Mouse (Mus musculus): Measurements from ENCODE around the gene Col19a1.

The Col19a1 gene

DNA sequence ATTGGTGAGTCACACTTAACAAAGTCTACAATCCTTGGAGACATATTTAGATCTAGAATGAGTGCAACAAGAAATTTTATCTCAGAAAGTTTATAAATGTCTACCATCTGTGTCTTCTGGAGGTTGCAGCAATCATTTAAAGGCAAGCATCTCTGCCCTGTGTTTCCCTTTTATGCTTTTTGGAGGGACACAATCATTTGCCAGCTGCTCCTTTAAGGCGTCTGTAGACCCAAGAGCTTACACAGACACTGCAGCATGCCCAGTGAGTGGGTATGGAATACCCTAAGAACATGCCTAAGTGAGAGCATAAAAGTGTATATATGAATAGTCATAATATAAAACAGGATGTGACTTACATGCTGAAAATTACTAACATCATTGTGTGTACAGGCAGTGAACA, 357.7 kb downstream of the Col19a1 start:
- DNase-seq (ENCODE audit: low read depth, low spot score): no peak

DNA sequence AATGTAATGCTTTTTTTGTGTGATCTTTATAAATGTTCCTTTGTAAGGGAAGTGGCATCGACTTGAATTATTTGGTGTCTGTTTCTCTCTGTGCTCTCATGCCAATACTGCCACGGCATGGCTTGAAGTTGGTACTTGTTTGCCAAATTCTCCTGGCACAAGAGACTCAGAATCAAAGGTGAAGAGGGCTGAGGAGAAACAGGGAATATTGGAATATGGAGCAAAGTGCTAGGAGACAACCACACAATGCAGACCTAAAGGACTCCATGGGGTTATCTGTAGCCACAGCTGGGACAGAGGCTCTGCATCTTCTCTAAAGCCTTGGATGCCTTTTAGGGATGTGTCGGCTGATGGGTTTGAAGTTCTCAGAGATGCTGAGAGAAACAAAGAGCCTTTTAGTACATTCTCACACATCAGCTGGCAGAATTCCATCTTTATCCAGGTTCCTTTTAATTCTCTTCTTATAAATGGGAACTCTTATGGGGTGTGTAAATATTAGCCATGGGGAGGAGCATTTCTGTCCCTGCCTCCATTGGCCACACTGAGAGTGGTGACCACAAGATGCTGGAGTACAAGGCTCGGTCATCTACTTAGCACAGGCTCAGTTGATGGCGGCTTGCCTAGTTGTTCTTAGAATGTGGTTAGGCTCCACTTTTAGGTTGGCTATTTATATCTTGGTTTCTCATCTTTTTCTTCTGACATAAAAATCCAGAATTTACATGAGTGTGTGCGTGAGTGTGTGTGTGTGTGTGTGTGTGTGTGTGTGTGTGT, 360.1 kb downstream of the Col19a1 start:
- DNase-seq (ENCODE audit: low read depth, low spot score): no peak

DNA sequence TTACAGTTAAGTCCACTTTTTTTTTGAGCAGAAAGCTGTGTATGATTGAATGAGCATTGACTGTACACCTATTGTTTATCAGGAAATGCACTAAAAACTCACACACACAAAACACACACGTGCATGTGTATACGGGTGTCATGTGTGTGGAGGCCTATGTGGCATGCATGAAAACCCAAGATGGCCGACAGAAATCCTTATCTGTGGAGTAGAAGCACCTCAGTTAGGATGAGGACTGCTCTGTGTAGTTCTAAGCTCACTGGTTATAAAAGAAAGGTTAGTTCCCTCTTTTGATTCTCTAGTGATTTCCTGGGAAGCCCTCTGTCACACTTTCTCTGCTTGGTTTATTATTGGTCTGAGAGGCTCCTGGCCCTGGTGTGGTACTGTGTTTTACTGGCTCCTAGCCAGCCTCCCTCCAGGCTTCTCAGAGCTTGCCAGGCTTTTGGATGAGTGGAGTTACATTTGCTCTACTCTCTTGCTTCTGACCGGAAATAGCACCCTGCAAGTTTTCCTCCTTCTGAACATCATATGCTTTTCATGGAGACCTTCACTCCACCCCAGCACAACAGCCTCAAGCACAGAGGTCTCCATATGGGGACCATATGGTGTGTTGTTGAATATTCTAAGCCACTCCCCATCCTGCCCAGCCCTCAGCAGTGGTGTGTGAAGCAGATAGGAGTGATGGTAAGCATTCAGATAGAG, 361.3 kb downstream of the Col19a1 start:
- no peak for DNase-seq (ENCODE audit: low read depth, low spot score)

DNA sequence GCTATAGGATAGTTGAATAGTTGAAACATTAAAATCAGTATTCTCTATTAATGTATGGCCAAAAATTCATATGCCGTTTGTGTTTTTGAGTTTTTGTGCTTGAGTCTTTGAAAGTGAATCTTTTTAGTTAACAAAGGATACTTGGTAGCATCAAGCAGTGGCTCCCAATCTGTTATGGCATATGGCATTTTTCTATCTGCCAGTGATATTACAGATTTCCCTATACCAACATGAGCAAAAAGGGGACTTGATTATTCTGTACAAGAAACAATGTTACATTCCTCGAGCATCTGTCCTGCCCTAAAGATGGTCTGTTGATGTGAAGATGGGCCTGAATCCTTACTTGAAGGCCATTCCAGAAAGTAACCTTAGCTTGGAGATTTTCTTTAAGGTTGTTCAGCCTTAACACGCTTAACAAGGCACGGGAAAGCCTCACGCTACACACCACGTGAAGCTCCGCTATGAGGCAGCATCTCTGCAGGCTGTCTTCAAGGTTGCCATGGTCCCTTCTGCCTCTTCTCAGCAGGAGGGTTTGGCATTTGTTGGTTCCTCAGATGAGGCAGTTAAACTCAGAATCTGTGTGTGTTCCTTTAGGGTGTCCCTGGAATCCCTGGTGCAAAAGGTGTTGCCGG, 364.2 kb downstream of the Col19a1 start:
- no peak for DNase-seq (ENCODE audit: low read depth, low spot score)

DNA sequence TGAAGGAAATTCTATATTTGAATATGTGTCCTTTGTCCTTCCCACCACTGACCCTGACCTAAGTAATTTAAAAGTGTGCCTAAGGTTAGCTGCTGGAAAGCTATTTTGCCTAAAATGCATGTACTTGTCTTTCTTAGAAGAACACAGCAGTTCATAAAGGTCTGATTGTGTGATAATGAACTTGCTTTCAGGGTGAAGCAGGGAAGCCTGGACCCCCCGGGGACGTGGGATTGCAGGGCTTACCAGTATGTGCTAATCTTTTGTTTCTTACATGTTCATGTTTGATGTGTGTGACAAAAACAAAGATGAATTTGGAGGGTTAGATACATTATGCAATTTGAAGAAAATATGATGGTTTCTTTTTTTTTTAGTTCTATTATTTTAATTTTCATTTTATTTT, 365.0 kb downstream of the Col19a1 start:
- no peak for DNase-seq (ENCODE audit: low read depth, low spot score)

DNA sequence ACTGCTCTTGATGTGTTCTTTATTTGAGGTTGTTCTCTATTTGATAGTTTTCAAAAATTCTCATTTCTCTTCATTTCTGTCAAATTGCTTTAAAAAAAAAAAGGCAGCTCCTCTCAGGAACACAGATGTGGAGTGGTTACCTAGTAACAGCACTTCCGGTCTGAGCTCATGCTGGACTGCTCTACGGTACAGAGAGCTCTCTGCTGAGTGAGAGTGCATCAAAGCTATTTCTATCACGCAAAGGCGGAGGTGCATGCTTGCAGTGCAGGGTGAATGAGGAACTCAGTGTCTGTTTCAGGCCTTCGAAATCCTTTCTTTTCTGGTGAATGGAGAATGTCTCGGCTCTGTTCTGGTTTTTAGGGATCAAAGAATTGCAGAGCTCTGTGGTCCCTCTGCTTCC, 368.2 kb downstream of the Col19a1 start:
- no peak for DNase-seq (ENCODE audit: low read depth, low spot score)

Data from WW6 (cell line).